Mouse (Mus musculus) heart, postnatal 14 days (tissue): ENCODE data around the gene Kdm4b. TPM values are rescaled to one million over a fixed set of nuclear protein-coding genes. Genes with fewer than 3 reads are reported as not detected.

Experiments
- DNase-seq, 2 experiments: peaks; one replicate each; pipeline ENCODE4 v3.0.0; 2021 to 2022
- intact Hi-C: fragments of 180-260 bp; cut with DNase I; formaldehyde crosslinking; loops from one replicate; pipeline ENCODE4 v1.15.1; 2025
- total RNA-seq, 2 experiments: library from RNA; stranded (reverse); gene quantifications; 2 replicates each; pipeline ENCODE4 v1.2.3; 2021

Kdm4b gene
- total RNA-seq, 2 experiments from 2014 or later: 44.3 to 44.9 TPM

DNA sequence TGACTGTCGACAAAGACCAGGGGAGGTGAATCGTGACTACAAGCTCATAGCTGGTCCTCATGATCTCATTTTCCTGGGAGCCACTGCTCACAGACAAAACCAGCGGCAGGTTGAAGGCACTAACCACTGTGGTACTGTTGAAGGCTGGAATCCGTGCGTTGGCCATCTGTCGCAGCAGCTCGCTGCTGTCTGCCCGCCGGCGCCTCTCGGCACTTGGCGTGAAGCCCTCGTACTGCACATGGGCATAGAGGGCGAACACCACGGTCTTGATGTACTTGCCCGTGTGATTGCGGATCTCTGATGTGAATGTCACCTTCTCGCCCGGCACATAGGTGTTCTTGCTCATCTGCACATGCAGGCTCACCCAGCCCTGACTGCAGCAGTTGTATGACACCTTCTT, 31.6 kb upstream of the Kdm4b start:
- intact Hi-C loops: no loop called here
- DNase-seq: no peak

DNA sequence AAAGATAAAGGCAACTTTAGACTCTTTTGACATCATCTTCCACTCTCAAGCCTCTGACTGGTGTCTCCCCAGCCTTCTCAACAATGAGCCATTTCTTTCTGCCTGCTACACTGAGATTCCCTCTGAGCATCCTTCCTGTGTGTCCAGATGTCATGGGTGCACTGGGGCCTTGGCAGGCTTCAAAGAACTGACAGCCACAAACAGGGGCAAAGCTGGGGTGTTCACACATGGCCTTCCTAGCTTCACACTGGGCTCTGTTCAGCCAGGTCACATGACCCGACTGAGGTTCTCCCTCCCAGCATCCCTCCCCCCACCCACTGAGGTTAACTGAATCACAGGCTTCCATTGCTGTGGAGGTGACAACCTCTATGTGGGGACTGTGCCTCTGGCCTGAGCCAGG, 29.7 kb upstream of the Kdm4b start:
- intact Hi-C loops: no loop called here
- no peak for DNase-seq

DNA sequence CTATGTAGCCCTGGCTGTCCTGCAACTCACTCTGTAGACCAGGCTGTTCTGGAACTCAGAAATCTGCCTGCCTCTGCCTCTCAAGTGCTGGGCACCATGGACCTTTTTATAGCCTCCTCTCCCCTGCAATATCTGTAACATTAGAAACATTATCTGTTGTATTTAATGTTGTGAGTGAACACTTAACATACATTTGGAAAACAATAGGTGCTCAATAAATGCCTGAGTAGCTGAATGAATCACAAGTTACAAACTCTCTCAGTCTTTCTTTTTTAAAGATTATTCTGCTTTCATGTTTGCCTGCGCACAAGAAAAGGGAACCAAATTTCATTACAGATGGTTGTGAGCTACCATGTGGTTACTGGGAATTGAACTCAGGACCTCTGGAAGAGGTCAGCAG, 27.6 kb upstream of the Kdm4b start:
- intact Hi-C loops: no loop called here
- DNase-seq: no peak

DNA sequence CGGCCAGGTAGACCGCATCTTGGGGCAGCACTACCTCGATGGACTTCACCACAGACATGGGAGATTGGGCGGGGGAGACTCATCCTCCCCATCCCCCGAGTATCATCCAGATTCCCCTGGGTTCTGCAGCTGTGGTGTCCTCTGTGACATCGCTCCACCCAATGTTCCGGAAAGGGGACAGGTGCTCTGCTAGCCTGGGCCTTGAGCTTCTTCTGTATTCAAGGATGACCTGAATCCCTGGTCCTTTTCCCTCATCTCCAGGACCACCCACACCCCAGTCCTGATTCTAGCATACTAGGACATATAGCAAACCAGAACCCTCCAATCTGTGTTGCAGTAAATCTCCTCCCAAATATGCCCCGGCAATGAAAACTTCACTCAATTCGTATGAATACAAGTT, 25.7 kb upstream of the Kdm4b start, which contains the start of gene Arrdc5:
Arrdc5 (minus strand) TSS at position 101 of the 400 bp plus-strand sequence.
- no peak for DNase-seq
- intact Hi-C loops: no loop called here

DNA sequence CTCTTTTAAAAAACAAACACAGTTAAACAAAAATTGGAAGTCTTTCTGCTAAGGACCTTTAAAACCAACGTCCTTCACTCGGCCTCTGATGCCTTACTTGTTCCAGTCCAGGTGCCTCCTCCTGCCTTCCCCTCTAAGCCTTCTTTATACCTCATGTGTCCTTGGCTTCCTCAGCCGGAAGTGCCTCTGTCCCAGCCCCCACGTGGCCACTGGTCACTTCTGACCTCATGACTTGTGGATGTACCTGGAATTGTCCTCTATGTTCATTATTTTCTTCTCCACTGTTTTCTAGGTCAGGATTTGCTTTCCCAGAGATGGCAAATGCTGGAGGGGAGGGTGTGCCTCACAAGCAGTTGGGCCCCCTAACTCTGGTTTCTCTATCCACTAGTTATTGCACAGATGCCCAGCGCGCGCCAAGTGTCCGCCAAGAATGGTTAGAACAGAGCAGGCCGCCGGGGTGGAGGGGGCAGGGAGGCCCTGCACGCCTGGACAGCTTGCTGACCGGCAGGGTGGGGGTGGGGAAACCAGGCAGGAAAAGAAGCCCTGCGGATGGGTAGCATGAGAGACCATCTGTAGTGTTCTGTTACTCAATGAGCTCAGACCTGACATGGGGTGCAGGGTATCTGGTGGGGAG, 23.4 kb upstream of the Kdm4b start:
- peak in 1 of 2 experiments; percentile 34 for DNase-seq
- intact Hi-C loops: no loop called here

DNA sequence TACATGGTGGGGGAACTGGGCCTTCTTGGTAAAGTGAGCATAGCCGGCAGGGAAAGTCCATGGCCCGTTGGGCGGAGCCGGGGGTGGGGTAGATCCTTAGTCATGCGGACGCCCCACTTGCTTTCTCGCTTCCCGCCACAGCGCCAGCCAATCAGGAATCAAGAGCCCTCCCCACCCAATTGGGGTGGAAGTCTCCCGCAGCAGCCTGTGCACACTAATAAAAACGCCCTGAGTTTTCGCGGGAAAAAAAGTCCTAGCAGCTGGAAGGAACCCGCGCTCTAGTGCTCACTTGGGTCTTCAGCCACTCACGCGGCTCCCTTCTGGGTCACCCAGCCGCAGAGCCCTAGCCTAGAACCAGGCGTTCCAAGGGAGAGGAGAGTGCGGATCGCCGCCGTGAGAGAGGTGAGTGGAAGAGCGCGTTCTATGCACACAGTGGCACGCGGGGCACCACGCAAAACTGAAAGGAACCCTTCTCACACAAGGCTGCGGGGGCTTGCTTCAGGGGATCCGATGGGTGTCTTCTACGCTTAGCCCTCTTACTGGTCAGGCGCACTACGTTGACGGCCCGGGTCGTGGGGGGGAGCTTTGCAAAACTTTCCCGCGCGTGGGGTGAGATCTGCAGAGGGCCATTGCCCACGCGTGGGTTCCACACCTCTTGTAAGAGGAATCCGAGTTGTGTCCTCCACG, 22.6 kb upstream of the Kdm4b start, which contains the start of gene Uhrf1:
Uhrf1 (plus strand) TSS at position 162 of the 687 bp plus-strand sequence.
- DNase-seq: peak; percentile 74 to 81
- intact Hi-C loops: no loop called here

DNA sequence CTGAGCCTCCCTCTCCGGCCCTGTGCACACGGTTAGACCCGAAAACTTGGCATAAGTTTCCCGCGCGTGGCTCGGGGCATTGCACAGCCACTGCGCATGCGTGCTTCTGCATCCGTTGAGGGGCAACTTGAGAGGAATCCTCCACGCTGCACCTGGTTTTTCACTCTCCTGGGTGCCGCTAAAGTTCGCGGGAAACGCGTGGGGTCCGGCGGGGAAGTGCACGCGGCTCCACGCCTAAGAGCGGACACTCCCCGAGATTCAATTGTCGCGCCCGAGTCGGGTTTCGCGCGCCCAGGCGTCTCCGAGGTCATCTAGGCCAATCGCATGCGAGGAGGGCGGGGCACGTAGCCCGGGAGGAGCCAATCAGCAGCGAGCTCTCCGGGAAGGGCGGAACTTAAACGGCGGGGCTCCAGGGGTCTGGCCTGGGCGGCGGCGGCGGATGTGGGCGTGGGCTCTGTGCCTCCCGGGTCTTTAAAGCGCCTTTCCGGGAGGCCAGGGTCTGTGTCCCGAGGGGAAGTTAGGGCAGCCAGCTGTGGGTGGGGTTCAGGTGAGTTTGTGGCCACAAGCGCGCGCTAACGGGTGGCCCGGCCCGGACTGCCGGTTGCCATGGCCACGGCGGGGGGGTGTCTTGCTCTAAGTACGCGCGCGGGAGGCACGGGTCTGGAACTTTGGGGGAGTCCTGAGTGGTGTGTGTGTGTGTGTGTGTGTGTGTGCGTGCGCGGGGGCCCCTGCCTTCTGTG, 21.8 kb upstream of the Kdm4b start:
- DNase-seq: peak; percentile 96 to 97
- intact Hi-C loops: no loop called here

DNA sequence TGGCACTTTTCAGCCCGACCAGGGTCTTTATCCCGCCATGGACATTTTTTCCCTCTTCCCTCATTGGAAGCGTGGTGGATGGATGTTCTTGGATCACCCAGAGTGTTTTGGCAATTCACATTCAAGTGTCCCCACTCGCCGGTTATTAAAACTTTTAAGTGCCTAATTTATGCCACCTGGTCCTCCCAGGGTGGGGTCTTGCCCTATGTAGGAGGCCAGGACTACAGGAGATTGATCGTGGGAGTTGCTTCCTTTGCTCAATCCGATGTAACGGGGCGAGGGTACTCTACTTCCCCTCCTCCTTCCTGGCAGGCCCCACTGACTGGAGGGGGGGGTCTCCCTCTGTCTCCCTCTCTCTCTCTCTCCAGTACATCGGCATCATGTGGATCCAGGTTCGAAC, 21.1 kb upstream of the Kdm4b start:
- no peak for DNase-seq
- intact Hi-C loops: no loop called here

DNA sequence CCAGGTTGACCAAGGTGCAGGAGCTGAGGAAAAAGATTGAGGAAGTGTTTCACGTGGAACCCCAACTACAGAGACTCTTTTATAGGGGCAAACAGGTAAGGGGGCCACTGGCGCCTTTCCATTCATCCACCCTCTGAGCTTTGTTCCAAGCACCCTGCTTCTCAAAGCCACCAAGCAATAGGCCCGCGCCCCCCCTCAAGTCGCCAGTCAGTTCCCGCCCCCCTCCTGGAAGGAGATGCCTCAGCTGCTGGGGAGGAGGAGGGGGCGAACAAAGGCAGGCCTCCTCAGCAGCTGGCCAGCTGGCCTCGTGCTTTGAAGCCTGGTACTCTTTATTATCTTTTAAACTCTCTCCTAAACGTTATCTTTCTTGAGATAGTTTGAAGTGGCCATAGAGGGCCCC, 20.7 kb upstream of the Kdm4b start:
- intact Hi-C loops: no loop called here

DNA sequence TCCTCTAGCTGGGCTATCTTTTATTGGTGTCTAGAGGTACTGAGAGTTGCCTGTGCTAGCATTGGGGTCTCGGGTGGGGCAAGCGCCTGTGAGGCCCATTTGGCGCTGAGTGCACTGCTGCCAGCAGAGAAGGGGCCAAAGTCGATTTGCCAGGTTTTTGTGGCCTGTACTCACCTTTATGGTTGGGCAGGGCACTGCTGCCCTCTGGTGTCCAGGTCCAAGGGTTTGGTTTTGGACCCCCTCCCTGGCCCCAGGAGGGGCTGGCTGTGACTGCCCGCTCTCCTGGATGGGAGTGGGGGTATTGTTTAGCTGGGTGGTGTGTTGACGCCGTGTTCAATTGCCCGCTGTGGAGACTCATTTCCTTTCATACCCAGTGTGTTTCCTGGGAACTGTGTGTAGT, 20.0 kb upstream of the Kdm4b start:
- peak; percentile 37 to 44 for DNase-seq
- intact Hi-C loops: loop anchor here (2.0 kb wide), 1 partner anchor 15 kb away; no protein-coding TSS in a partner anchor

More for the DNA sequence above, 20.7 kb upstream of the Kdm4b start:
- no peak for DNase-seq

DNA sequence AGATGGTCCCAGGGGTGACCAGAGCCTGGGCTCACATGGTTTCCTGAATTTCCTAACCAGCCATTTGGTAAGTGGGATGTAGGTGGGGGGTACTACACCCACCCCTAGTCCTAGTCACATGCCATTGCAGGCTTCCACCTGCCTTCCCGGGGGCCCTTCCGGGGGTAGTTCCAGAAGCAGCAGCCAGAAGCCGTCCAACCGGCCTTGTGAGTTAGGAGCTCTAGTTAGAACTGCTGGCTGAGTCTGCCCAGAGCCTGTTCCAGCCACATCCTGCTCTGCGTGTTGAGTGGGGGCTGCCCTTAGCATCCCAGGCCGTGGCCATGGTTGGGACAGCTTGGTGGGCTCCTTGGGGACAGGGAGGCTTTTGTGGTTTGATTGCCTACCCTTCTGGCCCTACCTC, 17.8 kb upstream of the Kdm4b start:
- intact Hi-C loops: no loop called here
- no peak for DNase-seq

DNA sequence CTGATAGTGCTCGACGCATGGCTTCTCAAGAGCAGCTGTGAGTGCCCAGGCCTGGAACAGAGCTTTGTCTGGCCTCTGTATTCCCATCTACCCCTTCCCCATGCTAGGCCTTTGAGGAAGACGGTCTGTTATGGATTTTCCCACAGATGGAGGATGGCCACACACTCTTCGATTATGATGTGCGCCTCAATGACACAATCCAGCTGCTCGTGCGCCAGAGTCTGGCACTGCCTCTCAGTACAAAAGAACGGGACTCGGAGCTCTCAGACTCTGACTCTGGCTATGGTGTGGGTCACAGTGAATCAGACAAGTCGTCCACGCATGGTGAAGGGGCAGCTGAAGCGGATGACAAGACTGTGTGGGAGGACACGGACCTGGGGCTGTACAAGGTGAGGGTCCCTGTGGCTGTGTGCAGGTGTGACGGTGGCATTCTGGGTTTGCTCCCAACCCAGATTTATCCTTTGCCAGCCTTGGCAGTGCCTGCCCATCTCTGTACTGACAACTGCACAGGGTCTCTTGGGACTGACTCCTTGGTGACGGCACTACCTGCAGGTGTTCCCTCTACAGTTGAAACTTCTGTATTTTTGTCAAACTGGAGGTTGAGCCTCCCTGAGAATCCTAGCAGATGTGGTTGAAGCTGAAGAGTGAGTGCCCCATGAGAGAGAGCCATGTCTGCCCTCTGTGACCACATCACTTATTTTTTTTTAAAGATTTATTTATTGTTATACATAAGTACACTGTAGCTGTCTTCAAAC, 16.5 kb upstream of the Kdm4b start:
- intact Hi-C loops: no loop called here

DNA sequence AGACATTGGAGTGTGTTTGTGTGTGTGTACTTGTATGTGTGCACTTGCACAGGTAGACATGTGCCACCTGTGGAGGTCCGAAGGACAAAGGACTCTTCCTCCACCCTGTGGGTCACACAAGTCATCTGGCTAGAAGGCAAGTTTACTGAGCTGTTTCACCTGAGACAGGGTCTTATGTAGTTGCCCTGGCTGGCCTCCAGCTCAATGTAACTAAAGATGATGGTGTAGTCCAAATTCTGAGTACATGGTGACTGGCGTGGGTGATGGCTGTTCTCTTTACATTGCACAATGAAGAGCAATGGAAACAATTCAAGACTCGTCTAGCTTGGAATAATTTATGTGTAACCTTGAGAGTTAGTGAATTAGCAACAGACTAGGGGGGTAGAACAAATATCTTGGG, 1.4 kb upstream of the Kdm4b start:
- intact Hi-C loops: no loop called here
- DNase-seq: no peak

More for the DNA sequence above, 16.5 kb upstream of the Kdm4b start:
- no peak for DNase-seq

DNA sequence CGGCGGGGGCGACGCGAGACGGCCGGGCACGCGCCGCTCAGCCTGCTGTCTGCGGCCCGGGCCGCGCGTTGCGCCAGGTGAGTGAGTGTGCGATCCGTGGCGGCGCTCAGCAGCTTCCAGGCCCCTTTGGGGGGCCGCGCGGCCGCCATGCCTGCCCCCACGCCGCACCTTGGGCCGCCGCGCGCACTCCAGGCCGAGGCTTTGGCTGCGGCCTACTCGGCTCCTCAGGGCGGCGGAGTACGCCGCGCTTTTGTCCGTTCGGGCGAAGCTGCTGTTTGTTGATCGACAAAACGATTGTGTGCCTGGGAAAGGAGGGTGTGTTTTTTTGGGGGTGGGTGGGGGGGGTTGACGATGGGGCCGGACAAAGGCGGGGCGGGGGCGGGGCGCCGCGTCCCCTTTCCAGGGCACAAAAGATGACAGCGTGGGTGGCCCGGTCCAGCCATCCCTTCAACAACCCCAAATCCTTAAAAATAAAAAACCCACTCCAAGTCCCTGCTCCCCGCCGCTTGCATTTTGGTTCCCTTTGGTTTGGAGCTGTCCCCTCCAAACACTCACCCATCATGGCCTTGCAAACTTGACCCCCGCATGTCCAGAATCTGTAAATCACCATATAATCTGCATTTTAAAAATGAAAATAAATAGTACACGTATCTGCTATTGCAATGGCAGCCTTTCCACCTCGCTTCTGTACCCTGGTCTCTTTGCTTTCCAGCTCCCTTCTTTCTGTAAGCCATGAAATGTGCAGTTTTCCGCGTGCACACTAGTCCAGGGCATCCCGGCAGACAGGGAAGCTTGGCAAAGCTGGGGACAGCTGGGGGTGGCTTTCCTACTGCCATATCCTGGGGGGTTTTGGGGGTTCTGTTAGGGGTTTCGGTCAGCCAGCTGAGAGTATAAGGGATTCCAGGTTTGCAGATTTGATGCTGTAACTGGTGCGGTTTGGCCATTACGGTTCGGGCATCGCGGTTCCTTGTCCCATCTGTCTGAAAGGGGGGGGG, 588 bp downstream of the Kdm4b start:
- intact Hi-C loops: no loop called here

DNA sequence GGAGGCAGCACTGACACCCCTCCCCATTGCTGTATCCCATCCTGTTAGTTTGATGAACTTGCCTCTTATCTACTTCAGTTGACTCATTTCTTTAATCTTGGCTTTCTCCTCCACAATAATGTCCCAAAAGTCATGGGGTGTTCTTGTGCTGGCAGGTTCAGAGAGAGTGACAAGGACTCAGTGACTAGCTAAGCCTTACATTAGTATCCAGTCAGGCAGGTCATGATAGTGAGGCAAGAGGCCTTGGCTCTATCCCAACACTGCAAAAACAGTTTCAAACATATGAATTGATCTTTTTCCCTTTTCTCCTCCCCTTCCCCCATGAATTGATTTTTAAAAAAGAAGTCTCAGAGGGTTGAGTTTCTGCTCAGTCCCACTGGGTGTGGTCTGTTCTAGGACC, 3.4 kb downstream of the Kdm4b start:
- no peak for DNase-seq
- intact Hi-C loops: no loop called here

More for the DNA sequence above, 588 bp downstream of the Kdm4b start:
- DNase-seq: no peak

DNA sequence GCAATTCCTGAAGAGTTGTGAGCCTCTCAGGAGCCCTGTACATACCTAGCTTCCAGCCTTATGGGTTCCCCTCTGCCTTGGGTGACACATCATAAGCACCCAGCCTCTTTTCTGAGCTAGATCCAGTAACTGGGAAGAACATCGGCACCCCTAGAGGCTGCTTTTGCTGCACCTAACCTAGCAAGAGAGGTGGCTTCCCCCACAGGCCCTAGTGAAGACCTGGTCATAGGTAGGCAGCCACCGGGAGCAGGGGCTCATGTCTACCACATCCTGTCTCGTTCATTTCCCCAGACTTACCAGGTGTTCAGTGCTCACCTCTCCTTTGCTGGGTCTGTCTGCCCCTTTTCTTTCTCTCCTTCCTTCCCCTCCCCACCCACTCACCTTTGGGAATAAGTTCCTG, 4.5 kb downstream of the Kdm4b start:
- no peak for DNase-seq
- intact Hi-C loops: no loop called here

DNA sequence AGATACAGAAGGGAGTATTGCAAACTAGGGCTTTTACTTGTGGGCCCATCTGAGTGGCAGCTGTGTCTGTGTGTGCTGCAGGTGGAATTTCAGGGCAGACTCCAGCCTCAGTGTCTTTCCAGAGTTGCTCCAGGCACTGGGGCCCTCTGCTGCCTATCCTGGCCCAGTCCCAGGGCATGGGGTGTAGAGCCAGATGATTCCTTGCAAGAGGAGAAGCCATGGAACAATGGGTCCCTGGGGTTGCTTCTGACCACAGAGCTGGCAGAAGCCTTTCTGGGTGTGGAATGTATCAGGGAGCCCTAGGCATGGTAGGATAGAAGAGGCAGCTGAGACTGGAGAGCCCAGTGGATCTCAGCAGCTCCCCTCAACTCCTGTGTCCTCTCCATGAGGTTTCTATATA, 5.4 kb downstream of the Kdm4b start:
- peak; percentile 35 to 52 for DNase-seq
- intact Hi-C loops: no loop called here

DNA sequence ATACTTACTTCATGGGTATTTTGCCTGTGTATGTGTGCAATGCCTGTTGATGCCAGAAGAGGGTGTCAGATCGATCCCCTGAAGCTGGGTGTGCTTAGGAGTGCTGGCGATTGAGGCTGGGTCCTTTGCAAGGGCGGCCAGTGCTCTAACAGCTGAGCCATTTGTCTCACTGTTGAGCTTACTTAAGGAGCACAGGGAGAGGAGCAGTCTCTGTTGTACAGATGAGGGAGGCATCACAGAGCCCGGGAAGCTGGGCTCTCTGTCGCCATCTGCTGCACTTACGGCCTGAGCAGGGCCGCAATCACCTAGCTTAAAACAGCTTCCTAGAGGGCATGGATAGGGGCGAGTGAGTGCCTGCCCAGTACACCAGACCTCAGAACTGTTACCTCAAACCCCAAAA, 7.1 kb downstream of the Kdm4b start:
- DNase-seq: no peak
- intact Hi-C loops: no loop called here

DNA sequence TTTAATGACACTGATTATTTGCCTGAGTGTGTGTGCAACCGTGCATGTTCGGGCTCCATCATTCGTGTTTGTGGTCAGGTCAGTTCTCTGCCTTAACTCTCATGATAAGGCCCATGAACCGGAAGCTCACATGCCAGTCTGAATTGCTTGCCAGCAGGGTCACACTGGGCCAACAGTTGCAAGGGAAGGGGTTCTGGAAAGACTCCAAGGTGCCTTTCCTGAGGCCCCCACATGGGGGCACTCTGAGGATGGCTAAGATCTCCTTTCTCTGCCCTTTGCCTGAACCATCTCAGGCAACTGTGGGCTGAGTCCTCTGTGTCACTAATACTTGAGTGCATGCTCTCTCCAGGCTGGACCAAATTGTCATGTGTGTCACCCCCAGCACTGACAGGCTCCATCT, 11.3 kb downstream of the Kdm4b start:
- peak; percentile 53 to 75 for DNase-seq
- intact Hi-C loops: no loop called here

DNA sequence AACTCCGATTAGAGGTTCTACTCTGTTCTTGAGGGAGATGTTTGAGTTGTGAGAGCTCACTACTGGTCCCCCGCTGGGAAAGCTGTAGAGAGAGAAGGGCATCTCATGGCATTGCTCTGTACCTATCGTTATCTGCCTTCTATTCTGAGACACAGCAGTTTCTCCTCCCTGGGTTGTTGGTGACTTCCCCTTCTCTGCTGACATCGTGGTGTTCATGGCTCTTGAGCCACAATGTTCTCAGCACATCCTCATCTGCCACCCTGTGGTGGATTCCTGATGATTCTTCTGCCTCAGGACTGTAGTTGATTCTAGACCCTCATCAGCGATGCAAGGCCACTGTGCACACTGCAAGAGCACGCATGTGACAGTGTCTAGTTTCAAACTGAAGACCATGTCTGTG, 11.9 kb downstream of the Kdm4b start:
- no peak for DNase-seq
- intact Hi-C loops: no loop called here
